Mouse (Mus musculus) small intestine, adult 2 months (tissue): ENCODE data around the gene Nfia.

ENCODE experiments used
- CTCF ChIP-seq: fragments of 200-500 bp; IDR thresholded peaks from 2 replicates; pipeline ENCODE4 v1.5.1; 2012; ENCODE audit warnings: low read depth, mild to moderate bottlenecking, control low read depth, inconsistent platforms, low read length, moderate library complexity, mixed read lengths; ENCODE audit not compliant: insufficient replicate concordance, insufficient read length; ENCODE audit errors: extremely low read depth
- POLR2A ChIP-seq: fragments of 200-500 bp; IDR thresholded peaks from 2 replicates; pipeline ENCODE4 v1.6.1; 2012; ENCODE audit warnings: low read depth, mild to moderate bottlenecking, control low read depth, inconsistent platforms, low read length, moderate library complexity

- TF ChIP-seq CTCF (no peak), POLR2A (no peak)
These were observed 288.1 kb downstream of the Nfia start for GRCm38 (mm10) chr4:98060601-98061000.
